Mouse (Mus musculus) myocyte (in vitro differentiated cells): ENCODE data around the gene Il15ra. TPM values are rescaled to one million over a fixed set of nuclear protein-coding genes. Genes with fewer than 3 reads are reported as not detected.
A peak's percentile ranks its signal among the peaks of the same experiment; 100 is the strongest.

Source experiments
- H3K27me3 ChIP-seq: one replicate; pipeline ENCODE4 v1.6.1; 2011; ENCODE audit not compliant: control insufficient read depth, insufficient read depth, insufficient read length
- H3K36me3 ChIP-seq: one replicate; pipeline ENCODE4 v1.6.1; 2011; ENCODE audit not compliant: control insufficient read depth, insufficient read depth
- H3K4me2 ChIP-seq: one replicate; pipeline ENCODE4 v1.6.1; 2011; ENCODE audit warnings: low read depth, control low read depth
- H3K4me3 ChIP-seq: one replicate; pipeline ENCODE4 v1.5.1; 2011; ENCODE audit warnings: mild to moderate bottlenecking, control low read depth, moderate library complexity
- H3K79me2 ChIP-seq: one replicate; pipeline ENCODE4 v1.6.1; 2011; ENCODE audit not compliant: control insufficient read depth, insufficient read depth
- H3ac ChIP-seq: one replicate; pipeline ENCODE4 v1.6.1; 2011; ENCODE audit not compliant: control insufficient read depth, insufficient read length
- CEBPB ChIP-seq: IDR thresholded peaks from 2 replicates; pipeline ENCODE4 v1.6.1; 2011; ENCODE audit warnings: mild to moderate bottlenecking, moderate library complexity; ENCODE audit not compliant: poor library complexity, insufficient read depth, severe bottlenecking
- E2F4 ChIP-seq: IDR thresholded peaks from one replicate; pipeline ENCODE4 v1.6.1; 2011; ENCODE audit warnings: mild to moderate bottlenecking, control low read depth, moderate library complexity; ENCODE audit not compliant: insufficient read depth
- MAX ChIP-seq: IDR thresholded peaks from one replicate; pipeline ENCODE4 v1.6.1; 2011; ENCODE audit warnings: low read depth, mild to moderate bottlenecking, control low read depth
- MYOD1 ChIP-seq, 3 experiments: IDR thresholded peaks; one replicate each; pipeline ENCODE4 v1.6.1; 2011; ENCODE audit warnings: control low read depth in 2 of 3, low read depth in 2 of 3, mild to moderate bottlenecking in 2 of 3, moderate library complexity in 1 of 3; ENCODE audit not compliant: insufficient read length in 2 of 3, control insufficient read depth in 1 of 3
- MYOG ChIP-seq, 3 experiments: IDR thresholded peaks; one replicate each; pipeline ENCODE4 v1.6.1; 2011; ENCODE audit warnings: control low read depth in 2 of 3, low read depth in 2 of 3, mild to moderate bottlenecking in 2 of 3; ENCODE audit not compliant: insufficient read length in 2 of 3, control insufficient read depth in 1 of 3, insufficient read depth in 1 of 3
- POLR2A ChIP-seq: IDR thresholded peaks from one replicate; pipeline ENCODE4 v1.6.1; 2011; ENCODE audit warnings: low read depth, mild to moderate bottlenecking, control low read depth, moderate library complexity; ENCODE audit not compliant: insufficient read length
- POLR2AphosphoS2 ChIP-seq: IDR thresholded peaks from one replicate; pipeline ENCODE4 v1.6.1; 2011; ENCODE audit warnings: low read depth, control low read depth; ENCODE audit not compliant: insufficient read length
- REST ChIP-seq: IDR thresholded peaks from one replicate; pipeline ENCODE4 v1.6.1; 2011; ENCODE audit warnings: mild to moderate bottlenecking, control low read depth, moderate library complexity; ENCODE audit not compliant: insufficient read depth, insufficient read length
- SRF ChIP-seq: IDR thresholded peaks from one replicate; pipeline ENCODE4 v1.6.1; 2011; ENCODE audit warnings: low read depth; ENCODE audit not compliant: control insufficient read depth, insufficient read length
- TCF12 ChIP-seq: IDR thresholded peaks from one replicate; pipeline ENCODE4 v1.6.1; 2011; ENCODE audit warnings: mild to moderate bottlenecking, control low read depth; ENCODE audit not compliant: poor library complexity, insufficient read depth, severe bottlenecking
- TCF3 ChIP-seq: IDR thresholded peaks from one replicate; pipeline ENCODE4 v1.6.1; 2011; ENCODE audit warnings: low read depth, control low read depth; ENCODE audit not compliant: insufficient read length
- USF1 ChIP-seq: IDR thresholded peaks from one replicate; pipeline ENCODE4 v1.6.1; 2011; ENCODE audit warnings: low read depth, mild to moderate bottlenecking, control low read depth, moderate library complexity
- polyA plus RNA-seq: library from polyadenylated mRNA; unstranded; fragments of >200 nt; fragmentation: generic; extraction: Trizol; gene quantifications from one replicate; pipeline ENCODE4 v1.2.1, GENCODE M21; 2012; ENCODE audit warnings: missing spikeins

Gene Il15ra
- polyA plus RNA-seq, result 0.22 TPM

DNA sequence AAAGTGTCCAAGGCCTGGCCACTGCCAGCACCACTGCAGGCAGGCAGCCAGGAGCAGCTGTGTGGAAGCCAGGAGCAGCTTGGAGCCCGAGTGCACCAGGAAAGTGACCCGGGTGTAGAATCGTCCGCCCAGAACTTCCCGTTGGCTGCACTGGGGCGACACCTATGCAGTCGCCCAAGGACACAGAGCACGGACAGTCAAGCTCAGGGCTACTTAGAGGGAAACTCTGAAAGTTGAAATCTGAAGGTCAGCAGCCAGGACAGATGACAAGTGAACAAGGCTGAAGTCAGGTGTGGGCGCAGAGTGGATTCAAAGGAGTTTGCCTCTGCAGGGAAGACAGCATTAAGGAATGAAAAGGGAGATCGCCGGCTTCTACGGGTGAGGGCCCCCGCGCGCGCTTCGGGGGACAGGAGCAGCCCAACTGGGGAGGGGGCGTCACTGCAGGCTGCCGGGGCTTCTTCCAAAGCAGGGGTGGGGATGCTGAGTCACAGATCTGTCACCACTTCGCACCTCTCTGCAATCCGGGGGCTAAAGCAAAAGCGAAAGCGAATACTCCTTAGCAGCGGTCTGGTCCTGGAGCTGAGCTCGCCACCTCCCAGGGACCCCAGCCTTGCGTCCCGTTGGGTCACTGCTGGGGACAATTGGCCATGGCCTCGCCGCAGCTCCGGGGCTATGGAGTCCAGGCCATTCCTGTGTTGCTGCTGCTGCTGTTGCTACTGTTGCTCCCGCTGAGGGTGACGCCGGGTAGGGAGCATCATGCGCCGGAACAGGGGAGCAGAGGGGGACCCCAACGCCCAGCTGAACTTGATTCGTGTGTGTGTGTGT, at the start of gene Il15ra:
Il15ra (plus strand) TSS at position 90 of the 825 bp plus-strand sequence.
- peak within 1 kb of the TSS; percentile 41 for H3K4me3 ChIP-seq
- peak within 1 kb of the TSS; percentile 97 for H3K4me2 ChIP-seq
- H3K79me2 ChIP-seq, result no peaks in the 10 kb centered on the region
- no peak for TF ChIP-seq POLR2A
- TF ChIP-seq TCF12, result no peak
- no peak for TF ChIP-seq MYOG (IDR thresholded peaks at IDR 0.05; ENCODE audit: control insufficient read depth in 1 of 3, insufficient read depth in 1 of 3, insufficient read length in 2 of 3, low read depth in 2 of 3)
- no peak for TF ChIP-seq E2F4
- TF ChIP-seq POLR2AphosphoS2, result no peak
- TF ChIP-seq REST, result no peak
- TF ChIP-seq SRF, result no peak
- TF ChIP-seq CEBPB, result no peak
- no peak for TF ChIP-seq MAX
- H3ac ChIP-seq, result peak within 1 kb of the TSS; percentile 9
- no peaks in the 10 kb centered on the region for H3K27me3 ChIP-seq
- H3K36me3 ChIP-seq, result no peaks in the 10 kb centered on the region

DNA sequence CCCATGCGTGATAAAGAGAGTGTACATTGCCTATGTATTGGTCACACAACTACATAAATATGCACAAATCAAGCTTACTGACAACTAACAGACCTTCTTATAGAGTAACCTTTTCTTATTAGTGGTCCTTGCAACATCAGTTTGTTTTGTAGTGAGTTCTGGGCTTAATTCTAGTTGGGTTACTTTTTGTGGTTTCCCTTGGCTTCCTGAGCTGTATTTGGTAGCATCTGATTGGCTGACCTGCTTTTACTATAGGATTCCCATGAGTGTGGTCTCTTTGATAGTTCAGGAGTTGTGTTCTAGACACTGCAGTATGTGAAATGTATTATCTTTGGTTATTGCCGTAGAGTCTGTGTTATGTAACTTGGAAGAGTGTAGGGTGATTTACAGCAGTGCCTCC, 47.5 kb upstream of the Il15ra start:
- no peaks in the 10 kb centered on the region for H3K36me3 ChIP-seq
- TF ChIP-seq REST, result no peak
- TF ChIP-seq E2F4, result no peak
- TF ChIP-seq MYOD1 (IDR thresholded peaks at IDR 0.05; ENCODE audit: control insufficient read depth in 1 of 3, insufficient read length in 2 of 3, low read depth in 2 of 3), result no peak
- TF ChIP-seq MAX, result no peak
- TF ChIP-seq POLR2AphosphoS2, result no peak
- no peak for TF ChIP-seq TCF12
- no peak for TF ChIP-seq POLR2A
- TF ChIP-seq TCF3, result no peak
- TF ChIP-seq MYOG (IDR thresholded peaks at IDR 0.05; ENCODE audit: control insufficient read depth in 1 of 3, insufficient read depth in 1 of 3, insufficient read length in 2 of 3, low read depth in 2 of 3), result no peak
- no peak for TF ChIP-seq USF1
- TF ChIP-seq SRF, result no peak
- no peak for TF ChIP-seq CEBPB
- H3ac ChIP-seq, result no peak overlapping the region
- H3K79me2 ChIP-seq, result no peaks in the 10 kb centered on the region
- no peak overlapping the region for H3K4me2 ChIP-seq
- no peaks in the 10 kb centered on the region for H3K27me3 ChIP-seq
- H3K4me3 ChIP-seq, result no peak overlapping the region

DNA sequence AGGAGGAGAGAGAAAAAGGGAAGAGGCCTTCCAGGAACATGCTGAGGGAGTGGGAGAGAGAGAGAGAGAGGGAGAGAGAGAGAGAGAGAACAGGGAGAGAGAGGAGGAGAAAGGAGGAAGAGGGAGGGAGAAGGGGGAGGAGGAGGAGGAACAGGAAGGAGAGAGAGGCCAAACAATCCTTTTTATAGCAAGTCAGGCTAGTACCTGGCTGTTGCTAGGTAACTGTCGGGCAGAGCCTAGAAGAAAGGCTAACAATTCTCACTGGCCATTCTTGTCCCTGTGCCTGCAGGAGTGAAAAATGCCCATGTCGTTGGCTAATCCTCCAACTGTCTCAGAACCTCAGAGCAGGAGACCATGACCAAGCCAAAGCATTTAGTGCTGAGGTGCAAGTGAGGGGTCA, 45.8 kb upstream of the Il15ra start:
- Histone ChIP-seq H3K27me3 (no peaks in the 10 kb centered on the region), H3ac (no peak overlapping the region), H3K36me3 (no peaks in the 10 kb centered on the region), H3K4me2 (no peak overlapping the region), H3K79me2 (no peaks in the 10 kb centered on the region), H3K4me3 (no peak overlapping the region)
- no peak for TF ChIP-seq USF1
- TF ChIP-seq MAX, result no peak
- TF ChIP-seq REST, result no peak
- no peak for TF ChIP-seq TCF3
- TF ChIP-seq MYOG (IDR thresholded peaks at IDR 0.05; ENCODE audit: control insufficient read depth in 1 of 3, insufficient read depth in 1 of 3, insufficient read length in 2 of 3, low read depth in 2 of 3), result no peak
- TF ChIP-seq SRF, result no peak
- no peak for TF ChIP-seq TCF12

DNA sequence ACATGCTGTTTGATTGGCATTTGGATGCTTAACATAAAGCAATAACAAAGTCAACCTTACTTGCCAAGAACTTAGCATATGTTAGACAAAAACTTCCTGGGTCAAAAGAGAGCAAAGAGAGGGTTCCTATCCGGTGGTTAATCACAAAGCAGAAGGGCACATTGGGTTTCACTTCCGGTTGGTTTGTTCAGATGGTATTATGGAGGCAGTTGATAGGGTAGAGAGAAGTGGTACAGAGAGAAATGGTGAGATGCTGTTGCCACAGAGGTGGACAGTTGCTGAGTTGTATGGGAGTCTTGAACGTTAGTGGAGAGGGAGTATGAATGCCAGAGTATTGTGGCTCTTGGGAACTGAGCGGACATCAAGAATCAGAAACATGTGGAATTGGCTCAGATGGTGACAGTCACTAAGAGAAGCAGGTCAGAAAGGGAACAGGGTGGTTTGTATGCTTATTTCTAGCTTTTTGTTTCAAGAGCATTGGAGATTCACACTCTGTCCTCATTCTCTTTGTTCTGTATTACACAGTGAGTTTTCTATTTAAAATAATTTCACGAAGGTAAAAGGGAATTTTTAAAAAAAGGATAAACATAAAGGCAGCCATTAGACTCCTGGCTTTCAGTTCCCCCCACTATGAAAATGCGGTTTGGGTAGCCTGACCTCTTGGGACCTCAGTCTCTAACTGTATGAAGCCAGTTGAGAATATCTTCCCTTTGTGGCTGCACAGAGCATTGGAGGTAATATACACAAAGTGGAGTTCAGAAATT, 42.8 kb upstream of the Il15ra start:
- Histone ChIP-seq H3K79me2 (no peaks in the 10 kb centered on the region), H3K27me3 (no peaks in the 10 kb centered on the region), H3ac (no peak overlapping the region), H3K4me3 (no peak overlapping the region), H3K4me2 (no peak overlapping the region), H3K36me3 (no peaks in the 10 kb centered on the region)
- TF ChIP-seq POLR2AphosphoS2 (no peak), TCF12 (no peak), MYOG (IDR thresholded peaks at IDR 0.05; ENCODE audit: control insufficient read depth in 1 of 3, insufficient read depth in 1 of 3, insufficient read length in 2 of 3, low read depth in 2 of 3) (no peak), USF1 (no peak), REST (no peak), TCF3 (no peak), MYOD1 (IDR thresholded peaks at IDR 0.05; ENCODE audit: control insufficient read depth in 1 of 3, insufficient read length in 2 of 3, low read depth in 2 of 3) (no peak), E2F4 (no peak), SRF (no peak), MAX (no peak), POLR2A (no peak), CEBPB (no peak)
